Mouse (Mus musculus) adrenal gland, adult 8-10 months (tissue): Measurements from ENCODE around the gene Syndig1l. TPM values are rescaled to one million over a fixed set of nuclear protein-coding genes. Genes with fewer than 3 reads are reported as not detected.

Source experiments
- DNase-seq: peaks from one replicate; pipeline ENCODE4 v3.0.0; 2022
- total RNA-seq, 4 experiments: library from RNA; stranded (reverse); gene quantifications; 2 replicates each; pipeline ENCODE4 v1.2.4; 2022

Gene Syndig1l
- total RNA-seq: not detected

DNA sequence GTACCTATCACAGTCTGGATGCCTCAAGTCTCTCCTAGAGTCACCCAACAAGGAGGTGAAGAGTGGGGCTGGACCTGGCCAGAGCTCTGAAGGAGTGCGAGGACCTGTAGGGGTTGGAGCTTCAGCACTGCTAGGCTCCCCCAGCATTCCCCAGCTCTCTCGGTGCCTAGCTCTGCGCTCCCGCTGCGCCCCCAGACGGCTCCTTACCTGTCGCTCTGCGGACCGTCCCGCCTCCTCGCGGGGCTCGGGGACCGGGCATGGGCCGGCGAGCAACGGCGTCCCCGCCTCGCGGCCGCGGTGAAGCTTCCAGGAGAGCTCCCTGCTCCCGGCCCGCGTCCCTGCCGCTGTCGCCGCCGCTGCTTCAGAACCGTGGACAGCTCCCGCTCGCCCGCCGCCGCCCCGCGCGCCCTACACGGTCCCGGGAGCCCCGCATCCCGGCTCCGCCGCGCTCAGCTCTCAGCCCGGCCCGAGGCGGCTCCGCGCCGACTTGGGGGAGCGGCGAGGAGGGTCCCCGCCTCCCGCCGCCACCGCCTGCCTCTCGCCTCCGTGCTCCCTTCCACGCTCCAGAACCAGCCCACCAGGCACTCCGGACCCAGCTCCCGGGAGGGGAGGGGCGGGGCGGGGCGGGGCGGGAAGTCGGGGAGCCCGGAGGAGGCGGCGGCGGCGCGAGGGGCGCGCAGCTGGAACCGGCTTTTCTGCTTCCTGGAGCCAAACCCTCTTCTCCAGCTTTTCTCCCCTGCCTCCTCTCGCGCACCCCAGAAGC is at the start of gene Syndig1l:
Gene Syndig1l (minus strand): TSS at position 513 of the 763 bp plus-strand sequence.
- DNase-seq: peak; percentile 47

DNA sequence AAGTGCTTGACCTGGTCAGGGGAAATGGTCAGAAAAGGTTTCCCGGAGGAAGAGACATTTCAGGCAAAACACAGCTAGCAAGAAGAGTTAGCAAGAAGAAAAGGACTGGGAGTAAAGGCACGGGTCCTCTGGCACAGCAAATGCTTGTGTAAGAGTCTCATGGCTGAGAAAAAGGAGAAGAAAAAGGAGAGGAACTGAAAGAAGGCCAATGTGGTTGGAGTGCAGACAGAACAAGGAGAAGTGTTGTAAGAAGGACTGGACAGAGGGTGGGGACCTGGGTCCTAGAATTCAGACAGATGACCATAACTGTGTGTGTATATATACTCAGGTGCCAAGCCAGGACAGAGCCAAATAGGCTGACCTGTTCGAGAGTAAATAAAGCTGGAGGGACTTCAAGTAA is 49.5 kb upstream of the Syndig1l start:
- DNase-seq: no peak

GRCm38 (mm10) chr12:84745700-84746099 is 47.1 kb upstream of the Syndig1l start:
- DNase-seq: no peak

DNA sequence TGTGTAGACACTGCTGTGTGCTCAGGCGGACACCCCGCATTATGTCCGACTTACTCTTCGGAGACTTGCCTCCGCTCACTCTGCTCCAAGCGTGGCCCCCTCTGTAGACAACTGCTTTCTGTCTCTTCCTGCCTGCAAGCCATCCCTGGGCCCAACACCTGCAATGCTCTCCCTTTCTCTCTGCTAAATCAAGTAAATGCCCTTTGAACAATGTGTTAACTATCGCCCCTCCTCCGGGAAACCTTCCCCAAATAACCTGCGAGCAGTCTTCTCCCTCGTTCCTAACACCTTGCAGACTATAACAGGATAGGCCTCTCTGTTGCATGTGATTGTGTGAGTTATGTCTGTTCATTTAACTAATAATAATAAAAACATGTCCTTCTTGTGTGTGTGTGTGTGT is 44.9 kb upstream of the Syndig1l start:
- no peak for DNase-seq

GRCm38 (mm10) chr12:84733366-84733765 is 34.7 kb upstream of the Syndig1l start:
- no peak for DNase-seq

DNA sequence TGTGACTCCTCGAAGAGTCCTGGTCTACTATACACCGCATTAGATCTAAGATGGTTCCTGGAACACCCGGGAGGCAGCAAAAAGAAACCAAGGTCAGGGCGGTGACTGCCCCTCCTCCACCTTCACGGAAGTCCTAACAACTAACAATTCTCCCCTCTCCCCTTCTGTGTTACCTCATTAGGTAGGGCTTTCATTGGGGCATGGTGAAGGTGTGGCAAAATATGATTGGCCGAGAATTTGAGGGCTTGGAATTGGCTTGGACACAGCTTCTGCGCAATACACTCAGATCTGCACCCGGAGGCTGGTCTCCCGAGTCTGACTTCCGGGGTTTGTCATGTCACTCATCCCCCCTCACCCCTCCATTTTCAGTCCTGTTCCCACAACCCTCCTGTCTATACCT is 29.8 kb upstream of the Syndig1l start:
- DNase-seq: no peak

DNA sequence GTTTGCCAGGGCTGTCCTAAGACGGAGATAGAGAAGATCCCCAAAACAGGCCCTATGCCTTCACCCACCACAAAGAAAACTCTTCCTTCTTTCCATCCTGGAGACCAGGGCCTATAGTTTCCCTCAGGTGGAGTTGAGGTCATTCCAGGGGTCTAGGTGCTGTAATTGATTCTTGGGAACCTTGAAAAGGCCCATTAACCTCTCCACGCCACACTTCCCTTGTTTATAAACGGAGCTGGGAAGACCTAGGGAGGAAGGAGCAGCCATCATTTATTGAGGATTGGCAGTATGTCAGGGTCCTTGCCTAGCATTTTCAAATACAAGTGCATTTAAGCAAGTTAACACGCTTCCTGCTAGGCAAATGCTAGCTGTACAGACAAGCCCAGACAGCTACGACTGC is 28.8 kb upstream of the Syndig1l start:
- DNase-seq: no peak

GRCm38 (mm10) chr12:84726986-84727385 is 28.4 kb upstream of the Syndig1l start:
- no peak for DNase-seq

GRCm38 (mm10) chr12:84726391-84726790 is 27.8 kb upstream of the Syndig1l start:
- no peak for DNase-seq

DNA sequence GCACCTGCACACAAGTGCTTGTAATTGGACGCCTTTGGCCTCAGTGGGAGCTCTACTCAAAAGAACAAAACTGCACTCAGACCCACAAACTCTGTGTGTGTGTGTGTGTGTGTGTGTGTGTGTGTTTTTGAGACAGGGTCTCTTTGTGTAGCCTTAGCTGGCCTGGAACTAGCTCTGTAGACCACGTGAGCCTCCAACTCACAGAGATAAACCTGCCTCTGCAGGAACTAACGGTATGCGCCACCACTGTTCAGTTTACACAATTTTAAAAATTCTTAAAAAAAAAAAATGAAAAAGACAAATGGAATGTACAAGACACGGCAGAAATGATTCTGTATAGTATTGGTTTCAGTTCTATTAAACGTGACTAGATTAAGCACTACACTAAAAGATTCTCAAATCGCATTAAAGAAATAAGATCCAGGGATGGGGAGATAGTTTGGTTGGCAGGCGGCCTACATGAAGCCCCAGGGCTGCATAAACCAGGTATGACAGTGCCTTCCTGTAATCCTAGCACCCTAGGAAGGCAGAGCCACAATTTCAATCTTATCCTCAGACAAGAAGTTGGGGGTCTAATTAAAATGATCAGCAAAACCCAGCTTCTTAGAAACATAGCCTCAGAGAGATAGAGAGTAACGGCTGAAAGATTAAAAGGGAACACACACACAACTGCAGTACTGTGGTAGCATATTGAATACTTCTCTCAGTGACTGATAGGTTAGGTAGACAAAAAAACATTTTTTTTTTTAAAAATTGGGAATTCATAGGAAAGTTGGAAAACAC is 20.0 kb upstream of the Syndig1l start:
- no peak for DNase-seq

GRCm38 (mm10) chr12:84714578-84714977 is 15.9 kb upstream of the Syndig1l start:
- no peak for DNase-seq

- DNase-seq: no peak
Measured at GRCm38 (mm10) chr12:84709842-84710439, 11.3 kb upstream of the Syndig1l start.

DNA sequence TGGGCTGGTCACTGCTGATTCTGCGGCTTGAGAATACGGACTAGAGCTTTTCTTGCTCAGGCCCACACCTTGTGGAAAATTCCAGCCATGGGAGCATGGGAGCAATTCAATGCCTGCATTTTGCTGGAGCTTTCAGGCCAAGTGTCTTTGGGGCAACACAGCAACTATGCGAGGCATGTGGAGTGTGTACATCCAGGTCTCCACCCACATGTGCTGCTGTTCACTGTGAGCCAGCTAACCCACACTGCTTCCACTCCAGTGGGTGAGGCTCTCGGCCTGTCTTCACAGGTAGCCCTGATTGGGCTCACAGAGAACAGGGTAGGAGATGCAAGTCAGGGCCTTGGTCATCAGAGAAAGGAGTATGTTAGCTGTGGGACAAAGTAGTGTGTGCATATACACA is 9.2 kb upstream of the Syndig1l start:
- DNase-seq: no peak

GRCm38 (mm10) chr12:84706886-84707285 is 8.3 kb upstream of the Syndig1l start:
- DNase-seq: no peak

DNA sequence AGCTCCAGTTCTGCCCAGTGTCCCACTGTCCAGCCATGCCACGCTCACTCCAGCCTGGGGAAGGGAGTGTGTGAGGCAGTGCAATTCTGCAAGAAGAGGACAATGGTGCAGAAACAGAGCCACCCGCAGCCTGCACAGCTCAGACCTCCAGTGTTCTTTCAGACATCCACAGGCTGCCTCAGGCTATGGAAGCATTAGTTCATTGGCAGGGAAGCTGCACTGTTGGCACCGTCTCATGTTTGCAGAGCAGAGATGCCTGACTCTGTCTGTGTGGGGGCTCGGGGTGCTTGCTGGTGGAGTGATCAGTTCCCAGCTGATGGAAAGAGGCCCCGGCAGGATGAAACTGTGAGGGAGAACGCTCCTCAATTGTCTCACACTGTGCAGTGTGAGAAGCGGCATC is 4.0 kb upstream of the Syndig1l start:
- DNase-seq: no peak

- no peak for DNase-seq
Measured at GRCm38 (mm10) chr12:84692141-84692540, 6.5 kb downstream of the Syndig1l start.

- no peak for DNase-seq
Measured at GRCm38 (mm10) chr12:84691347-84691746, 7.3 kb downstream of the Syndig1l start.

DNA sequence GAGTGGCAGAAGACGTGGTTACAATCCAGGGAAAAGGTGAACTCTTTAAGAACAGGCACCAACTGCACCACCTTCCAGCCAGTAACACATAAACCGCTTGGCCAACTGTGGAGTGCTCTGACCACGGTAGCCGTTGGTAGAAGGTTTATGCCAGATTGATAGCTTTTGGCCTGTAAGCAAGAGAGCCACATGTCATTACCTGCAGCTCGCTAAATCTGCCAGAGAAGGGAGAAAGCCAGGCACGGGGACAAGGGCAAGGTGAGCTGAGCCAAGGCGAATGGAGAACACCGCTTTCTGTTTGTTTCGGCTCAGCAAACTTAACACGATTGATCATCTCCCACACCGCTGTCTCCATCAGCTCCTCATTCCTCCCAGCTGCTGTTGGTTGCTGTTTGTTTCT is 9.6 kb downstream of the Syndig1l start:
- DNase-seq: no peak

GRCm38 (mm10) chr12:84687531-84687930 is 11.1 kb downstream of the Syndig1l start:
- DNase-seq: no peak

- no peak for DNase-seq
Measured at GRCm38 (mm10) chr12:84686176-84686575, 12.5 kb downstream of the Syndig1l start.

- no peak for DNase-seq
Measured at GRCm38 (mm10) chr12:84684569-84684968, 14.1 kb downstream of the Syndig1l start.

- no peak for DNase-seq
Measured at GRCm38 (mm10) chr12:84676011-84676410, 22.6 kb downstream of the Syndig1l start.
